Mouse (Mus musculus) cortical plate, adult 2 months (tissue): ENCODE data around the gene Pigk.

Experiments used
- CTCF ChIP-seq: fragments of 200-500 bp; IDR thresholded peaks from 2 replicates; pipeline ENCODE4 v1.5.1; 2011; ENCODE audit warnings: mild to moderate bottlenecking, control low read depth, low read length; ENCODE audit not compliant: insufficient read depth; ENCODE audit errors: extremely low read depth
- POLR2A ChIP-seq: fragments of 200-500 bp; IDR thresholded peaks from 2 replicates; pipeline ENCODE4 v1.6.1; 2011; ENCODE audit warnings: mild to moderate bottlenecking, low read length, control low read depth; ENCODE audit not compliant: insufficient read depth; ENCODE audit errors: extremely low read depth

GRCm38 (mm10) chr3:152756896-152757295, 43.0 kb downstream of the Pigk start:
- TF ChIP-seq CTCF = no peak
- TF ChIP-seq POLR2A = no peak
